Mouse (Mus musculus): ENCODE measurements at regions not wholly inside any gene's neighbourhood (a gene's known extent, or its start where the extent isn't known, plus 50 kb on each side); places are given as distances from the start of the nearest gene placed in this dataset.

- TF ChIP-seq CTCF (IDR thresholded peaks at IDR 0.05; ENCODE audit: borderline replicate concordance, control insufficient read depth, extremely low read depth, insufficient read depth, low read length, poor library complexity) (no peak), POLR2A (IDR thresholded peaks at IDR 0.05; ENCODE audit: control insufficient read depth, extremely low read depth, insufficient read depth, low read length, poor library complexity) (no peak)
- no peaks in the 10 kb centered on the region for H3K27me3 ChIP-seq (ENCODE audit: control insufficient read depth, insufficient read depth, low read length)
- no peaks in the 10 kb centered on the region for H3K4me1 ChIP-seq (replicated peaks; ENCODE audit: control insufficient read depth, insufficient read depth, low read length)
- 95% methylated on average over 3 of the region's 3 CpGs for WGBS
- no peak overlapping the region for H3K4me3 ChIP-seq (ENCODE audit: control insufficient read depth, insufficient read depth, low read length)
- H3K36me3 ChIP-seq (ENCODE audit: control insufficient read depth, insufficient read depth, low read length) = no peaks in the 10 kb centered on the region
- no peak for DNase-seq
- no peak overlapping the region for H3K27ac ChIP-seq (ENCODE audit: control insufficient read depth, insufficient read depth, low read length)
Measured at GRCm38 (mm10) chr13:73207931-73208448, 52.3 kb upstream of the Irx4 start.
